Mouse (Mus musculus): Measurements from ENCODE around the gene Hba-x.

- no peak for TF ChIP-seq POLR2A (IDR thresholded peaks at IDR 0.05; ENCODE audit: insufficient read depth, low read depth, low read length)
- TF ChIP-seq CTCF (IDR thresholded peaks at IDR 0.05; ENCODE audit: insufficient read depth, low read depth, low read length): no peak
Observed at GRCm38 (mm10) chr11:32244617-32245016, 31.6 kb upstream of the Hba-x start.
